Mouse (Mus musculus): ENCODE results near the gene Golph3l.
"Not testable (repeated sequence)": the region's sequence is repeated elsewhere in the genome, so short reads cannot be mapped to it uniquely, and the experiment has no call there.

Golph3l gene

GRCm38 (mm10) chr3:95588604-95589086, at the start of gene Golph3l:
TSS of gene Golph3l (plus strand) at chr3:95588934.
- DNase-seq, result peak; percentile 97

GRCm38 (mm10) chr3:95538936-95539335, 49.8 kb upstream of the Golph3l start:
- no peak for DNase-seq

- DNase-seq, result no peak
These were observed 48.9 kb upstream of the Golph3l start for GRCm38 (mm10) chr3:95539837-95540236.

GRCm38 (mm10) chr3:95541186-95541585, 47.5 kb upstream of the Golph3l start:
- DNase-seq, result not testable (repeated sequence)

- no peak for DNase-seq
These were observed 46.6 kb upstream of the Golph3l start for GRCm38 (mm10) chr3:95542171-95542570.

- DNase-seq, result no peak
These were observed 45.8 kb upstream of the Golph3l start for GRCm38 (mm10) chr3:95542981-95543380.

GRCm38 (mm10) chr3:95550176-95550575, 38.6 kb upstream of the Golph3l start:
- DNase-seq, result no peak

GRCm38 (mm10) chr3:95553986-95554385, 34.7 kb upstream of the Golph3l start:
- DNase-seq, result no peak

GRCm38 (mm10) chr3:95559437-95559836, 29.3 kb upstream of the Golph3l start, which contains the start of gene Hormad1:
TSS of gene Hormad1 (plus strand) at chr3:95559677.
- DNase-seq, result no peak

- DNase-seq, result no peak
These were observed 28.0 kb upstream of the Golph3l start for GRCm38 (mm10) chr3:95560738-95561137.

GRCm38 (mm10) chr3:95561826-95562225, 26.9 kb upstream of the Golph3l start:
- no peak for DNase-seq

- no peak for DNase-seq
These were observed 19.1 kb upstream of the Golph3l start for GRCm38 (mm10) chr3:95569585-95569984.

GRCm38 (mm10) chr3:95587754-95588603, 755 bp upstream of the Golph3l start:
- DNase-seq, result no peak

GRCm38 (mm10) chr3:95598734-95599133, 10.0 kb downstream of the Golph3l start:
- DNase-seq, result no peak

- no peak for DNase-seq
These were observed 12.6 kb downstream of the Golph3l start for GRCm38 (mm10) chr3:95601287-95601686.

- DNase-seq, result no peak
These were observed 17.4 kb downstream of the Golph3l start for GRCm38 (mm10) chr3:95606096-95606495.

GRCm38 (mm10) chr3:95609195-95609594, 20.5 kb downstream of the Golph3l start:
- no peak for DNase-seq

GRCm38 (mm10) chr3:95613996-95614395, 25.3 kb downstream of the Golph3l start:
- no peak for DNase-seq

- DNase-seq, result no peak
These were observed 29.8 kb downstream of the Golph3l start for GRCm38 (mm10) chr3:95618511-95618910.

- DNase-seq, result no peak
These were observed 32.5 kb downstream of the Golph3l start for GRCm38 (mm10) chr3:95621241-95621640.

GRCm38 (mm10) chr3:95622421-95622820, 33.7 kb downstream of the Golph3l start:
- not testable (repeated sequence) for DNase-seq

GRCm38 (mm10) chr3:95623551-95623950, 34.8 kb downstream of the Golph3l start:
- DNase-seq, result peak; percentile 47

GRCm38 (mm10) chr3:95623991-95624515, 35.3 kb downstream of the Golph3l start:
- DNase-seq, result peak; percentile 52
